Mouse (Mus musculus) heart, adult 8-10 months (tissue): ENCODE results near the gene Pou2f1. TPM values are rescaled to one million over a fixed set of nuclear protein-coding genes. Genes with fewer than 3 reads are reported as not detected.

Experiments
- DNase-seq: peaks from one replicate; pipeline ENCODE4 v3.0.0; 2022; ENCODE audit warnings: low spot score
- total RNA-seq, 4 experiments: library from RNA; stranded (reverse); gene quantifications; 2 replicates each; pipeline ENCODE4 v1.2.4; 2022

Gene Pou2f1
- total RNA-seq = 10 to 100 TPM in 3 of 4 experiments, 1 to 10 TPM in 1; 9.7 to 16.5 (median 11.5) TPM

- peak; percentile 93 for DNase-seq
Observed at GRCm38 (mm10) chr1:166002520-166003155, at the start of gene Pou2f1. Gene Pou2f1, minus strand, starts transcription at chr1:166002678.

GRCm38 (mm10) chr1:166049046-166049827 lies 46.8 kb upstream of the Pou2f1 start:
- no peak for DNase-seq

GRCm38 (mm10) chr1:166048230-166048911 lies 45.9 kb upstream of the Pou2f1 start:
- no peak for DNase-seq

GRCm38 (mm10) chr1:166047505-166048170 lies 45.2 kb upstream of the Pou2f1 start:
- DNase-seq = no peak

GRCm38 (mm10) chr1:166045894-166046197 lies 43.4 kb upstream of the Pou2f1 start:
- no peak for DNase-seq

- no peak for DNase-seq
Observed at GRCm38 (mm10) chr1:166045060-166045893, 42.8 kb upstream of the Pou2f1 start.

GRCm38 (mm10) chr1:166043451-166044149 lies 41.1 kb upstream of the Pou2f1 start:
- no peak for DNase-seq

- DNase-seq = no peak
Observed at GRCm38 (mm10) chr1:166041501-166041900, 39.0 kb upstream of the Pou2f1 start.

GRCm38 (mm10) chr1:166038731-166039332 lies 36.4 kb upstream of the Pou2f1 start:
- DNase-seq = no peak

GRCm38 (mm10) chr1:166035045-166035444 lies 32.6 kb upstream of the Pou2f1 start:
- DNase-seq = no peak

- no peak for DNase-seq
Observed at GRCm38 (mm10) chr1:166031673-166032547, 29.4 kb upstream of the Pou2f1 start.

- DNase-seq = no peak
Observed at GRCm38 (mm10) chr1:166023981-166024380, 21.5 kb upstream of the Pou2f1 start.

- no peak for DNase-seq
Observed at GRCm38 (mm10) chr1:166017203-166017602, 14.7 kb upstream of the Pou2f1 start.

GRCm38 (mm10) chr1:166016306-166016705 lies 13.8 kb upstream of the Pou2f1 start:
- DNase-seq = no peak

- DNase-seq = no peak
Observed at GRCm38 (mm10) chr1:166014530-166014929, 12.1 kb upstream of the Pou2f1 start.

GRCm38 (mm10) chr1:166010106-166010505 lies 7.6 kb upstream of the Pou2f1 start:
- DNase-seq = no peak

- no peak for DNase-seq
Observed at GRCm38 (mm10) chr1:166008634-166009350, 6.3 kb upstream of the Pou2f1 start.

GRCm38 (mm10) chr1:166007026-166007425 lies 4.5 kb upstream of the Pou2f1 start:
- DNase-seq = no peak
